Mouse (Mus musculus) G1E (cell line): ENCODE data around the gene 1700011L22Rik. TPM values are rescaled to one million over a fixed set of nuclear protein-coding genes. Genes with fewer than 3 reads are reported as not detected.

Experiments used
- ATAC-seq: 2 replicates; pipeline ENCODE4 v1.8.0; 2016; ENCODE audit warnings: mild to moderate bottlenecking; ENCODE audit not compliant: insufficient number of reproducible peaks, poor library complexity, low FRiP score, severe bottlenecking; ENCODE audit errors: extremely low read depth
- DNase-seq: peaks from one replicate; pipeline ENCODE4 v3.0.0; 2012; ENCODE audit warnings: low spot score
- H3K27me3 ChIP-seq: 2 replicates; pipeline ENCODE4 v1.6.1; 2012; ENCODE audit warnings: mild to moderate bottlenecking, low read length, inconsistent platforms; ENCODE audit not compliant: insufficient read depth
- H3K36me3 ChIP-seq: replicated peaks from 2 replicates; pipeline ENCODE3; 2012; ENCODE audit warnings: mild to moderate bottlenecking, inconsistent platforms
- H3K4me1 ChIP-seq: 2 replicates; pipeline ENCODE4 v1.6.1; 2012; ENCODE audit warnings: low read depth, low read length, inconsistent platforms, mixed read lengths; ENCODE audit not compliant: insufficient read depth
- H3K4me3 ChIP-seq: 2 replicates; pipeline ENCODE4 v1.5.1; 2012; ENCODE audit warnings: low read depth, mild to moderate bottlenecking, inconsistent platforms, low read length, moderate library complexity, mixed read lengths
- H3K9me3 ChIP-seq: replicated peaks from 2 replicates; pipeline ENCODE4 v1.6.1; 2012; ENCODE audit warnings: inconsistent platforms
- CTCF ChIP-seq: IDR thresholded peaks from 2 replicates; pipeline ENCODE4 v1.5.1; 2012; ENCODE audit warnings: low read depth, low read length, inconsistent platforms, mixed read lengths
- GATA1 ChIP-seq: IDR thresholded peaks from 2 replicates; pipeline ENCODE4 v1.6.1; 2012; ENCODE audit warnings: borderline replicate concordance, low read length, inconsistent platforms, mixed read lengths
- GATA2 ChIP-seq: IDR thresholded peaks from 2 replicates; pipeline ENCODE4 v1.6.1; 2012; ENCODE audit warnings: low read depth, low read length, inconsistent platforms, borderline replicate concordance
- POLR2AphosphoS5 ChIP-seq: IDR thresholded peaks from 2 replicates; pipeline ENCODE4 v1.6.1; 2012; ENCODE audit warnings: low read depth, low read length, inconsistent platforms; ENCODE audit not compliant: insufficient replicate concordance
- TAL1 ChIP-seq: conservative IDR thresholded peaks from 2 replicates; pipeline ENCODE4 v1.6.1; 2012; ENCODE audit warnings: low read depth, low read length, inconsistent platforms, mixed read lengths
- polyA plus RNA-seq: library from polyadenylated mRNA; stranded (reverse); fragments of >175 nt; gene quantifications from 2 replicates; pipeline ENCODE4 v1.2.3, GENCODE M21; 2012
- total RNA-seq, 2 experiments: library from RNA; stranded (forward) in 1 of 2; stranded (reverse) in 1 of 2; fragments of 200-1000 nt in 1 of 2; fragments of >200 nt in 1 of 2; fragmentation: Nextera tagmentation in 1 of 2; gene quantifications; 2 replicates each; pipeline ENCODE4 v1.2.3; 2014 to 2017

The 1700011L22Rik gene
- total and polyA plus RNA-seq, 3 experiments, result not detected

- no peaks in the 10 kb centered on the region for H3K9me3 ChIP-seq
- ATAC-seq (no peak), DNase-seq (no peak)
- peaks cover 49% of the 10 kb centered on the region for H3K36me3 ChIP-seq
- no peak overlapping the region for H3K4me3 ChIP-seq
- no peak for TF ChIP-seq GATA2
- TF ChIP-seq GATA1, result no peak
- TF ChIP-seq TAL1, result no peak
- TF ChIP-seq POLR2AphosphoS5, result no peak
- no peak for TF ChIP-seq CTCF
- H3K27me3 ChIP-seq, result no peaks in the 10 kb centered on the region
- no peaks in the 10 kb centered on the region for H3K4me1 ChIP-seq
Observed at GRCm38 (mm10) chr8:79164336-79164735, 84.0 kb downstream of the 1700011L22Rik start.

- ATAC-seq, result no peak
- H3K9me3 ChIP-seq, result no peaks in the 10 kb centered on the region
- no peak for DNase-seq
- no peak overlapping the region for H3K4me3 ChIP-seq
- TF ChIP-seq GATA2 (no peak), CTCF (no peak), TAL1 (no peak), GATA1 (no peak), POLR2AphosphoS5 (no peak)
- no peaks in the 10 kb centered on the region for H3K4me1 ChIP-seq
- peaks cover 61% of the 10 kb centered on the region for H3K36me3 ChIP-seq
- no peaks in the 10 kb centered on the region for H3K27me3 ChIP-seq
Observed at GRCm38 (mm10) chr8:79162533-79163308, 85.6 kb downstream of the 1700011L22Rik start.

- ATAC-seq (no peak), DNase-seq (no peak)
- Histone ChIP-seq H3K4me1 (no peaks in the 10 kb centered on the region), H3K36me3 (peaks cover 64% of the 10 kb centered on the region), H3K9me3 (no peaks in the 10 kb centered on the region), H3K4me3 (no peak overlapping the region), H3K27me3 (no peaks in the 10 kb centered on the region)
- no peak for TF ChIP-seq POLR2AphosphoS5
- TF ChIP-seq GATA2, result no peak
- TF ChIP-seq CTCF, result no peak
- no peak for TF ChIP-seq TAL1
Observed at GRCm38 (mm10) chr8:79161172-79161778, 87.1 kb downstream of the 1700011L22Rik start.

Other genes starting within 250 kb of the 1700011L22Rik start
- 19.3 and 23.0 TPM in 2 replicates for gene Zfp827, start 220.1 kb downstream of the 1700011L22Rik start, total RNA-seq (2014; fragmentation: Nextera tagmentation)
- gene Zfp827, start 220.1 kb downstream of the 1700011L22Rik start, total RNA-seq (2017), result 2.7 and 3.1 TPM in 2 replicates
- gene Zfp827, start 220.1 kb downstream of the 1700011L22Rik start, polyA plus RNA-seq, result 2.4 and 3.2 TPM in 2 replicates
- 3.5 and 4.1 TPM in 2 replicates for gene Mmaa, start 46.4 kb upstream of the 1700011L22Rik start, total RNA-seq (2014; fragmentation: Nextera tagmentation)
- 5.2 and 6.4 TPM in 2 replicates for gene Mmaa, start 46.4 kb upstream of the 1700011L22Rik start, total RNA-seq (2017)
- 0.37 and 0.47 TPM in 2 replicates for gene Mmaa, start 46.4 kb upstream of the 1700011L22Rik start, polyA plus RNA-seq
- gene Smad1, start 150.9 kb upstream of the 1700011L22Rik start, total RNA-seq (2014; fragmentation: Nextera tagmentation), result 2.0 and 2.9 TPM in 2 replicates
- 1.2 and 2.1 TPM in 2 replicates for gene Smad1, start 150.9 kb upstream of the 1700011L22Rik start, total RNA-seq (2017)
- 1.5 and 2.0 TPM in 2 replicates for gene Smad1, start 150.9 kb upstream of the 1700011L22Rik start, polyA plus RNA-seq